Mouse (Mus musculus): ENCODE measurements around the gene Mns1.

- TF ChIP-seq CTCF (IDR thresholded peaks at IDR 0.05; ENCODE audit: borderline replicate concordance, control insufficient read depth, extremely low read depth, insufficient read depth, low read length, poor library complexity) = no peak
- TF ChIP-seq POLR2A (IDR thresholded peaks at IDR 0.05; ENCODE audit: control insufficient read depth, extremely low read depth, insufficient read depth, low read length, poor library complexity) = no peak
Observed at GRCm38 (mm10) chr9:72388934-72389333, 48.9 kb upstream of the Mns1 start.
